Mouse (Mus musculus) brain, embryonic 18.5 days (tissue): Measurements from ENCODE around the gene Hoxd11.

Experiments
- DNase-seq: peaks from one replicate; pipeline ENCODE4 v3.0.0-alpha.2; 2012; ENCODE audit warnings: low read depth, low spot score

Hoxd11 gene

GRCm38 (mm10) chr2:74663291-74663925, 15.9 kb upstream of the Hoxd11 start:
- DNase-seq, result no peak

GRCm38 (mm10) chr2:74666411-74666810, 12.9 kb upstream of the Hoxd11 start:
- DNase-seq, result no peak

- no peak for DNase-seq
Observed at GRCm38 (mm10) chr2:74667191-74667841, 12.0 kb upstream of the Hoxd11 start.

- no peak for DNase-seq
Observed at GRCm38 (mm10) chr2:74667842-74668357, 11.5 kb upstream of the Hoxd11 start, which contains the start of gene Hoxd13. TSS of gene Hoxd13 (plus strand) at chr2:74668310.

- no peak for DNase-seq
Observed at GRCm38 (mm10) chr2:74668370-74669229, 10.8 kb upstream of the Hoxd11 start.

- no peak for DNase-seq
Observed at GRCm38 (mm10) chr2:74669230-74669578, 10.2 kb upstream of the Hoxd11 start.

GRCm38 (mm10) chr2:74669650-74670235, 9.6 kb upstream of the Hoxd11 start:
- no peak for DNase-seq

GRCm38 (mm10) chr2:74670632-74671188, 8.6 kb upstream of the Hoxd11 start:
- DNase-seq, result no peak

GRCm38 (mm10) chr2:74671847-74672246, 7.5 kb upstream of the Hoxd11 start:
- DNase-seq, result no peak

- no peak for DNase-seq
Observed at GRCm38 (mm10) chr2:74672481-74673362, 6.6 kb upstream of the Hoxd11 start.

- no peak for DNase-seq
Observed at GRCm38 (mm10) chr2:74673835-74674425, 5.4 kb upstream of the Hoxd11 start.

GRCm38 (mm10) chr2:74674881-74675665, 4.3 kb upstream of the Hoxd11 start, which contains the start of gene Hoxd12:
TSS of gene Hoxd12 (plus strand) at chr2:74675013.
- DNase-seq, result no peak

GRCm38 (mm10) chr2:74675666-74676282, 3.6 kb upstream of the Hoxd11 start:
- no peak for DNase-seq

GRCm38 (mm10) chr2:74676376-74677052, 2.8 kb upstream of the Hoxd11 start:
- no peak for DNase-seq

- DNase-seq, result no peak
Observed at GRCm38 (mm10) chr2:74677106-74677505, 2.3 kb upstream of the Hoxd11 start.

GRCm38 (mm10) chr2:74679596-74679971, 227 bp downstream of the Hoxd11 start:
- DNase-seq, result no peak

GRCm38 (mm10) chr2:74679980-74680379, 623 bp downstream of the Hoxd11 start:
- no peak for DNase-seq
